Mouse (Mus musculus) layer of hippocampus, postnatal 25 days (tissue): ENCODE results near the gene Postn. TPM values are rescaled to one million over a fixed set of nuclear protein-coding genes. Genes with fewer than 3 reads are reported as not detected.

ENCODE experiments used
- DNase-seq, 2 experiments: peaks; one replicate each; pipeline ENCODE4 v3.0.0; 2022; ENCODE audit warnings: mixed read lengths in 2 of 2, low spot score in 1 of 2; ENCODE audit errors: extremely low spot score in 1 of 2
- total RNA-seq, 2 experiments: library from RNA; stranded (reverse); gene quantifications; 2 replicates each; pipeline ENCODE4 v1.2.3; 2021

The Postn gene
- total RNA-seq: 1 to 10 TPM in 1 of 2 experiments, under 1 TPM in 1; 0.91 to 1.2 TPM

- no peak for DNase-seq
Observed at GRCm38 (mm10) chr3:54360897-54361296, at the start of gene Postn. Gene Postn, plus strand, starts transcription at chr3:54361109.

GRCm38 (mm10) chr3:54314055-54314454 is 46.9 kb upstream of the Postn start:
- no peak for DNase-seq

GRCm38 (mm10) chr3:54352891-54353652 is 7.8 kb upstream of the Postn start:
- peak; percentile 66 to 89 for DNase-seq

GRCm38 (mm10) chr3:54357561-54357960 is 3.3 kb upstream of the Postn start:
- DNase-seq: no peak

GRCm38 (mm10) chr3:54358463-54359189 is 2.3 kb upstream of the Postn start:
- no peak for DNase-seq

GRCm38 (mm10) chr3:54361656-54362055 is 747 bp downstream of the Postn start:
- DNase-seq: no peak

GRCm38 (mm10) chr3:54371015-54371414 is 10.1 kb downstream of the Postn start:
- no peak for DNase-seq

- no peak for DNase-seq
Observed at GRCm38 (mm10) chr3:54372625-54373024, 11.7 kb downstream of the Postn start.

- no peak for DNase-seq
Observed at GRCm38 (mm10) chr3:54376014-54376413, 15.1 kb downstream of the Postn start.

GRCm38 (mm10) chr3:54377647-54378046 is 16.7 kb downstream of the Postn start:
- no peak for DNase-seq

- DNase-seq: no peak
Observed at GRCm38 (mm10) chr3:54378135-54378534, 17.2 kb downstream of the Postn start.

- no peak for DNase-seq
Observed at GRCm38 (mm10) chr3:54379981-54380380, 19.1 kb downstream of the Postn start.

- DNase-seq: no peak
Observed at GRCm38 (mm10) chr3:54399321-54399720, 38.4 kb downstream of the Postn start.

GRCm38 (mm10) chr3:54399911-54400310 is 39.0 kb downstream of the Postn start:
- no peak for DNase-seq

GRCm38 (mm10) chr3:54400617-54401016 is 39.7 kb downstream of the Postn start:
- no peak for DNase-seq

- DNase-seq: no peak
Observed at GRCm38 (mm10) chr3:54401706-54402105, 40.8 kb downstream of the Postn start.

- DNase-seq: no peak
Observed at GRCm38 (mm10) chr3:54403791-54404190, 42.9 kb downstream of the Postn start.

GRCm38 (mm10) chr3:54406567-54406966 is 45.7 kb downstream of the Postn start:
- no peak for DNase-seq

- no peak for DNase-seq
Observed at GRCm38 (mm10) chr3:54411052-54411451, 50.1 kb downstream of the Postn start.

GRCm38 (mm10) chr3:54412885-54413583 is 52.1 kb downstream of the Postn start:
- DNase-seq: no peak

GRCm38 (mm10) chr3:54413584-54413897 is 52.6 kb downstream of the Postn start:
- DNase-seq: no peak
